Mouse (Mus musculus) mesoderm, embryonic 11.5 days (tissue): ENCODE measurements around the gene Thra.

Experiments
- DNase-seq: peaks from one replicate; pipeline ENCODE4 v3.0.0-alpha.2; 2012; ENCODE audit warnings: low read depth, low spot score

The Thra gene

DNA sequence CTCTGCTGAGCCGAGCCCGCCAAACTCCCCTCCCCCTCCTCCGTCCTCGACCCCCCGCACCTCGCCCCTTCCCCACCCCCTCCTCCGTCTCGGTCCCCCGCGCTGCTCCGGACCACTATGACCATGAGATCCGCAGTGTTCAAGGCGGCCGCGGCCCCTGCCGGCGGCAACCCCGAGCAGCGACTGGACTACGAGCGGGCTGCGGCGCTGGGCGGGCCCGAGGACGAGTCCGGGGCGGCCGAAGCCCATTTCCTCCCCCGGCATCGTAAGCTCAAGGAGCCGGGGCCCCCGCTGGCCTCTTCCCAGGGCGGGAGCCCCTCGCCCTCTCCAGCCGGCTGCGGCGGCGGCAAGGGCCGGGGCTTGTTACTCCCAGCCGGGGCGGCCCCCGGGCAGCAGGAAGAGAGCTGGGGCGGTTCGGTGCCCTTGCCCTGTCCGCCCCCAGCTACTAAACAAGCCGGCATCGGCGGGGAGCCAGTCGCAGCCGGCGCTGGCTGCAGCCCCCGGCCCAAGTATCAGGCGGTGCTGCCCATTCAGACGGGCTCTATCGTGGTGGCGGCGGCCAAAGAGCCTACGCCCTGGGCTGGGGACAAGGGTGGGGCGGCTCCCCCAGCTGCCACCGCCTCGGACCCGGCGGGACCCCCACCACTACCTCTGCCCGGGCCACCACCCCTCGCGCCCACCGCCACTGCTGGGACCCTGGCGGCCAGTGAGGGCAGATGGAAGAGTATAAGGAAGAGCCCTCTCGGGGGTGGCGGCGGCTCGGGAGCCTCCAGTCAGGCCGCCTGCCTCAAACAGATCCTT is 55.5 kb downstream of the Thra start:
- peak; percentile 64 for DNase-seq

DNA sequence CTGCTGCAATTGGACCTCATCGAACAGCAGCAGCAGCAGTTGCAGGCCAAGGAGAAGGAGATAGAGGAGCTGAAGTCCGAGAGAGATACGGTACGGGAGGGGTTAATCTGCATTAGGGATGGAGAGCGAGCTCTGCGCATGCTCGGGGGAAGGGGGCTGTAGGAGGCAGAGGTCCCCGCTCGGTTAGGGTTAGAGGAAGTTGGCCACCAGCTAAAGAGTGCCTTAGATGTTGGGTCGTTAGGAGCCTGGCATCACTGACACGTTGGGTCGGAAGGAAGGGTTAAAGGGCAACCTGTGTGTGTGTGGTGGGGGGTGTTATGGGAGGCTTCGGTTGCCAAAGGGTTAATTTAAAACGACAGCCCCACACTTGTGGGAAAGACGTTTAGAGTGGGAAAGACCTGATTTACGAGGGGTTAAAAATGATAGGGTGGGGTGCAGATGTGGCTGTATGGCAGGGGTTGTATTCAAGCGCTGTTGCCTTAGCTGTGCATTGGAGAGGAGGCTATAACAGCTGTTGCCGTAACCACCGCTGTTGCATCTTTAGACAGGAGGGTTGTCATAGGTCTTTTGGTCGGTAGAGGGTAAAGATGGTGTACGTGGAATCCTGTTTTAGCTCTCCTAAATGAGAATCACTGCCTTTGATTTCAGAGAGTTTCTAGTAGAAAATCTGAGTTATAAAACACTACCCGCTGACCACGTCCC is 56.2 kb downstream of the Thra start:
- peak; percentile 86 for DNase-seq

DNA sequence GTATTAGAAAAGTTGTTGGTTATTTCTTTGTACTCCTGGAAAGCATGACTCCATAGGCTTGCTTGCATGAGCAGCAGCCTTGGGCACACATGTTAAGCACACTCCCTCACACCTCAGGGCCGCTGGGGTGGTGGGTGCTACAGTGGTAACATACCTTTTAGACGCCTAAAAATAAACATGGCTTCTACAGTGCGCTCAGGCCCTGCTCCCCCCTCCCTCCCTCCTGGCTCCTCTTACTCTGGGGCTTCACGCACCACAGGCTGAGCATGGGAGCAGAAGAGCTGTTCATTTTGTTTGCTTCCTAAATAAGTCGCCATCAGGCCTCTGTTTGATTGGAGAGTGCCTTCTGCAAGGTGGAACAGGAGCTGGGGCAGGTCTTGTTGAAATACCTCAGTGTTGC is 56.9 kb downstream of the Thra start:
- no peak for DNase-seq

DNA sequence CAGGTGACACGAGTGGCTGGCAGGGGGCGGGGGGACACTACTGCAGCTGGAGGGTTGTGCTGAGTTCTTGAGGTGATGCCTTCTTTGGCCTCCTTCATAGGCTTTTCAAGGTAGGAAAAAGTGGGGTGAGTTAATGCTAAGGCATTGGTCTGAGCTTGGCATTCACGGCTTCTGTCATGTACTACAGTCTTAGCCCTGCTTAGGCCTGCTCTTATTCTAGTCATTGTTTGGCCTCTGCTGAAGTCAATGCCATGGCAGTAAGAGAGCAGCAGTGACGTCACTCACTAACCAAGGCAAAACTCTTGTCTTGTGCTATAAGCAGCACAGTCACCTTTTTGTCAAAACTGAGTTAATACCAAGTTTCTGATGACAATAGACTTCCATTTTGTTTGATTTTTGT is 57.5 kb downstream of the Thra start:
- DNase-seq, result no peak

DNA sequence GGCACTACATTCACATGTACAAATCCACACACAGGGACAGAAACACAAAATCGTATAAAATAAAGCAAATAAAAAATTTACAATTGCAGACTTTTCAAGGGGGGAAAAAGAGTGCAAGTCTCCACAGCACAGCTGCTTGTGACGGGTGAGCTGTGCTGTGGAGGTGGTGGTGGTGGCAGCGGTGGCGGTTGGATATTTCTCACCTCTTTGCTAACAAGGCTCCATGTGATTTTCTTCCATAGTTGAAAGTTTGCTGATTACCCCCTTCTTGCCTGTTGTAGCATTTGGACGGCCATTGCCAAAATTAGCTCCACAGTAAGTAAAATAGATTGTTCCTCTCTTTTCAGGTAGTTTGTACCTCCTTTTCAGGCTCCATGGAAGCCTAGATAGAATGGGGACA is 64.2 kb downstream of the Thra start, which contains the start of gene Casc3:
Gene Casc3 (plus strand): TSS at position 301 of the 400 bp plus-strand sequence.
- DNase-seq, result no peak

DNA sequence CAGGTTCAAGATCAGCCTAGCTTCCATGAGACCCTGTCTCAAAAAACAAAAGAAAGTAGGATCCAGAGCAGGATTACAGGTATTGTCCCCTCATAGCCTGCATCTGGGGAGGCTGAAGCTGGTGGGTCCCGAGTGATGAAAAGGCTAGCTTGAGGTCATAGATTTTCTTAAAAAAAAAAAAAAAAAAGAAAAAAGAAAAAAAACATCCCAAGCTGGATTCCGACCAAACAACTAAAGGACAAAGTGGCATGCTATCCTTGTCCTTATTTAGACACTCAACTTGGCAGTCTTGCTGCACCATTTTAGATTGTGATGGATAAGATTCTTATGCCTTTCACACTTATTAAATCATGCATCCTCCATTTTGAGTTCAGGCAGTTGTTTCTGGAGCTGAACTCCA is 68.0 kb downstream of the Thra start:
- no peak for DNase-seq

DNA sequence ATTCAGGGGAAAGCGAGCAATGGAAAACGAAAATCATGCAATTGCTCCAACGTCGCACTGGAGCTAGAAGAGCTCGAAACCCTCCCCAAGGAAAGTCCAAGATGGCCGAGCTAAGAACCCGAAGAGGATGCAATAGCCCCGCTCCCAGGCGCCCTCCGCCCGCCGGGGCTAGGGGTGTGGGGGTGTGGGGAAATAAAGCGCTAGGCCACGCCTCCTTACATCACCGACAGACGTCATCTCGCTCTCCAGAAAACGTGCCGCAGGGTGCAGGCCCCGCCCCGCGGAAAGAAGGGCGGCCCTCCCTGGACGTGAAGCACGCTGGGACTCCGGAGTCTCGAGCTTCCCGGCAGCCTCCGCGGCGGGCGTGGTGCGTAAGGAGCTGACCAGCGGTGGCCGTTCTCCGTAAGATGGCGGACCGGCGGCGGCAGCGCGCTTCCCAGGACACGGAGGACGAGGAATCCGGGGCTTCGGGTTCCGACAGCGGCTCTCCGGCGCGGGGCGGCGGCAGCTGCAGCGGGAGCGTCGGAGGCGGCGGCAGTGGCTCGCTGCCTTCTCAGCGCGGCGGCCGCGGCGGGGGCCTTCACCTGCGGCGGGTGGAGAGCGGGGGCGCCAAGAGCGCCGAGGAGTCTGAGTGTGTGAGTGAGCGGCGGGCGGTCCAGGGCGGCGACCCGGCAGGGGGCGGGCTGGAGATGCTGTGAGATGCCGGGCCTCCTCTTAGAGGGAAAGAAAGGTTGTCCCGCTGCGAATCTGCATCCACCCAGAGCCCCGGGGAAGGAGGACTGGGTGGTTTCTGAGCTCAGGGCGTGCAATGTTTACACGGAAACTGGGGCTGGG is 69.2 kb downstream of the Thra start:
- peak; percentile 99 for DNase-seq

DNA sequence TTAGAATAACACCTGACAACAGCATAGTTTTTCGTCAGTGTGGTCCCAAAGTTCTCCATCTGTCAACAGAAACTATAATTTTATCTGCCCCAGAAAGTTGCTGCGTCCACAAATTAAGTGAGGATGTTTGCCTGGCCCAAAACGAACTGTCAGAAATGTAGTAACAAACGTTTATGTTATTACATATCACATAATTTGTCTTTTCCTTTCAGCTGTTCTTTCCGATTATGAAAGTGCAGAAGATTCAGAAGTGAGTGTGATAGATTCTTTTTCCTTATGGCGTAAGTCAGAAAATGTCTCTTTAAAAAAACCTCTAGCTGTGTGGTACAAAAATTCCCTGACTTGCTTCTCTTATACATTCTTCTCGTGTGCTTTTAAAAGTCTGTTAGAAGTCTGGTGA is 70.2 kb downstream of the Thra start:
- DNase-seq, result no peak

DNA sequence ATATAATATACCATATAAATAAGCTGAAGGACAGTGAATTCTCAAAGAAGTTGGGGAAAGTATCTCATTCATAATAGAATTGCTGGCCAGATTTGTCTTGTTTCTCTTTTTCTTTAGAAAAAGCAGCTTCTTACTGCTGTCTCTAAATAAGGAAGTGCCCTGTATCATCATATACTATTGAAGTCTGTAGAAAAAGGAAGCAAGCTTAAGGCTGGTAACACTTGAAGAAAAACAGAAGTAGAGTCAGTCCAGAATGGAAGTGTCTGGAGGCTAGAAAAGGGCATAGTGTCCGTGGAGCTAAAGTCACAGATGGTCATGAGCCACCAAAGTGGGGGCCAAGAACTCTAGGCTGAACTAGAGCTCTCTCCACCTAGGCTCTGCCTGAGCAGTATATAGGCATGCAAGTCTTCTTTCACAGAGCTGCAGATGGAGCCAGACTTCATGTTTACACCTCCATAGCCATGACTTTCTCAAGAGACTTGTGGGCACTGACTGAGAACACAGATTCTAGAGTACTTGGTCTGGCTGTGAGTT is 76.3 kb downstream of the Thra start:
- no peak for DNase-seq
